Mouse (Mus musculus) CD4-positive helper T cell, adult 2 months (primary cell): ENCODE measurements around the gene Fam240a.

Source experiments
- DNase-seq: peaks from one replicate; pipeline ENCODE4 v3.0.0-alpha.2; 2012; ENCODE audit warnings: low read depth, missing footprints, low spot score

The Fam240a gene

DNA sequence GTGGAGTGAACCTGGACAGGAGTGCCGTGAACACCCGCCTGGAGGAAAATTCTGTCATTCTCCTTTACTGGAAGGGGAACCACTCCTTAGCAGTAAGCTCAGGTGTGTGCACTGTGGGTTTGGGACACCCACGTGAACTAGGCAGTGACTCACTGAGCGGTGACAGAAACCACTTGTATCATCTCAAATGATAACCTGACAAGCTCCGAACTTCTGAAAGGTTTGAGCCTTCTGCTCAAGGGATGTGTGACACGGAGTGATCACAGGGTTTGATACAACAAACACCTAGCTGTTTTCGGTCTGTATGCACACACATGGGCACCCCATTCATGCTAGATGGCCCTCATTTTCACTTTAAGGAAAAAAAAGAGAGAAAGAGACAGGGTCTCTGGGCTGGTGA is at the start of gene Fam240a:
Fam240a (minus strand) TSS at position 76 of the 400 bp plus-strand sequence.
- peak; percentile 71 for DNase-seq

DNA sequence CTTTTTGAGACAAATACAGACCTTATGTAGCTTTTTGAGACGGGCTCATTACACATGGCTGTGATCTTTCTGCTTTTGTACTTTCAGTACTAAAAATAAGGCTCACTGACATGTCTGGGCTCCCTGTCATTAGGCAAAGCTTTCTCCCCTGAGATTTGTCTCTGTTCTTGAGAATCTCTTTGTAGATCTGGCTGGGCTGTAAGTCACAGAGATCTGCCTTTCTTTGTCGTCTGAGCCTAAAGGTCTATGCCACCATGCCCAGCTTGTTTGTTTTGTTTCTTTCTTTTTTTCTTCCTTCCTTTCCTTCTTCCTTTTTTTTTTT is 49.2 kb upstream of the Fam240a start:
- no peak for DNase-seq

DNA sequence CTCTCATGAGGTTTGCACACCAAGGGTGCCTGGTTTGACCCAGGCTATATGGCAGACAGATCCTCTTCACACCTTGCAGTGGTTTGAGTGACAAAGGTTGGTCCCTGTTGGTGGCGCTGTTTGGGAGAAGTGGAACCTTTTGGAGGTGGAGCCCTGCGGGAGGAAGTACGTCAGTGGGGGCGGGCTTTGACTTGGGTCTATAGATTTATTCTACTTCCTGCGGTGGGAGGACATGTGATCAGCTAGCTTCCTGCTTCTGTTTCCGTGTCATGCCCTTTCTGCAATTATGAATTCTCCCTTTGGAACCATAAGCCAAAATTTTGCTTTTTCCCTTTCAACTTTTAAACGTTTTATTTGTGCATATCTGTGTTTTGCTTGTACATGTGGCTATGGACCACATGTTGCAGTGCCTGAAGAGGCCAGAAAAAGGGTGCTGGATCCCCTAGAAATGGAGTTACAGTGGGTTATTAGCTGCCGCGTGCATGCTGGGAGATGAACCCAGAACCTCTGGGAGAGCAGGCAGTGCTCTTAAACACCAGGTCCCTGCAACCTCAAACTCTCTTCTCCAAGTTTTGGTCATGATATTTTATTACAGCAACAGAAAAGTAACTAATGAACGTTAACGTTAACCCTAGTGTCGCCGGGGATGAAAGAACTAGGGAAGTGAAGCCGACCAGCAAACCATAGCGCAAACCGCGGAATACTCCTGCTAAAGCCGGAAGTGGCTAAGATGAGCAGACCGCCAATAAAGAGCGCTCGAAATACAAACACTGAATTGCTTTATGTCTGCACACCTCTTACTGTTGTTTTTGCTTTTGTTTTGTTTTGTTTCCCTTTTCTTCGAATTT is 48.6 kb upstream of the Fam240a start:
- DNase-seq: peak; percentile 16

DNA sequence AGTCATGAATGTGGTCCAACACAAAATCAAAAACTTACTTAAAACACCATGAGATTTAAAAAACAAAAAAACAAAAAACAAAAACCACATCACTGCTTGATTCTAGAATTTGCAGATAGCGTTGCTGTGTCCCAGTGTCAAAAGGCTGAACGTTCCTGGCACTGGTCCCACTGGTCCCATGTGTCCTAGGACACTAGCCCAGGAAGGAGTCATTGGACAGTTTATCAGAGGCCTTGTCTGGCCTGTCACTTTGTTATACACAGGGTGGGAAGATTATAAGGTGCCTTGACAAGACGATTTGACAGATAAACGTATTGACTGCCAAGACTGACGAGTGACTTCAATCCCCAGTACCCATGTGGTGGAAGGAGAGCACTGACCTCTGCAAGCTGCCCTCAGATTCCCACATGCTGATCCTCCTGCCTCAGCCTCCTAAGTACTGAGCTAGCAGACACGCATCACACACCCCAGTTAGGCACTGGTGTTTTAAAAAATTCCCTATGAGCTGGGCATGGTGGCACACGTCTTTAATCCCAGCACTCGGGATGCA is 47.0 kb upstream of the Fam240a start:
- DNase-seq: no peak

DNA sequence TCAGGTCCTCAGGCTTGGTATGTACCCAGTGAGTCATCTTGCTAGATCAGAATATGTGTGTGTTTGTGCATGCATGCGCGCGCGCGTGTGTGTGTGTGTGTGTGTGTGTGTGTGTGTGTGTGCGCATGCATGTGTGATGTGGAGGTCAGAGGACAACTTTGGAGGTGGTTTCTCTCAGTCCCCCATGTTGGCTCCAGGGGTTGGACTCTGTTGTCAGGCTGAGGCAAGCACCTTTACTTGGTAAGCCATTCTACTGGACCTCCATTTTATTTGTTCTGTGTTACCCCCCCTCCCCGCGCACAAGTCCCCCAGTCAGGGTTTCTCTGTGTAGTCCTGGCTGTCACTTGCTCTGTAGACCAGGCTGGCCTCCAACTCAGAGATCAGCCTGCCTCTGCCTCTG is 44.7 kb upstream of the Fam240a start:
- no peak for DNase-seq

DNA sequence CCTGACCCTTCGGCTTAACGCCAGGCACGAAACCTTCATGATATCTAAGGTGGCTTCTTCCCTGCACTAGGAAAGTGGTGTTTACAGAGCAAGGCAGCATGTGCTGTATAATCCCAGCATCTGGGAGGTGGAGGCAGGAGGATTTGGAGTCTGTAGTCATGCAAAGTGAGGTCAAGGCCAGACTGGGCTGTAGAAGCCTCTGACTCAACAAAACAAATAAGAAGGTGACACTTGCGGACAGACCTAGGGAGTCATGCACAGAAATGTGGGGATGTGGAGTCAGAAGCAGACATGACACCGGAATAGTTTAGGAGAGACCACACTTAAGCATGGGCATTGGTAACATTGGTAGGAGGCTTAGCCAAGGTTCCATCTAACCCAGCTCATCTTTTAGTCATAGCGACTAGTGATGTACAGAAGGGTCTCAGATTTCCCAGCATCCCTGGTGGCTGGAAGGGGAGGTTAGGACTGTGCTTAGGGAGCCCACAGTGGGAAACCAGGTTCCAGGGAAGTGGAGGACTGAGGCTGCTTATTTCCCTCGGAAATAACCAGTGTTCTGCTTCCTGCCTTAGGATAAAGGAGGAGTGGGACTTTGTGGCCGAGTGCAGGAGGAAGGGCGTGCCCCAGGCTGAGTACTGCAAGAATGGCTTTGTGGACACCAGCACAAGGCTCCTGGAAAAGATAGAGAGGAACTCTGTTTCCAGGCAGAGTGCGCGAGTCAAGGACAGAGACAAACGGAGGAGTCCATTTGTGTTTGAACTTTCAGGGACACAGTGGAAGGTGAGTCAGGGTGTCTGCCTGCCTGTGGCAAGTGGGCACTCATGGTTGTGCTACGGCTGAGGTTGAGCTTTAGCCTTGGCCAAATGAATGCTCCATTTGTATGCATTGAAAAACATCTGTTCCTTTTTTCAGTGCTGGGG is 43.8 kb upstream of the Fam240a start:
- DNase-seq: no peak

DNA sequence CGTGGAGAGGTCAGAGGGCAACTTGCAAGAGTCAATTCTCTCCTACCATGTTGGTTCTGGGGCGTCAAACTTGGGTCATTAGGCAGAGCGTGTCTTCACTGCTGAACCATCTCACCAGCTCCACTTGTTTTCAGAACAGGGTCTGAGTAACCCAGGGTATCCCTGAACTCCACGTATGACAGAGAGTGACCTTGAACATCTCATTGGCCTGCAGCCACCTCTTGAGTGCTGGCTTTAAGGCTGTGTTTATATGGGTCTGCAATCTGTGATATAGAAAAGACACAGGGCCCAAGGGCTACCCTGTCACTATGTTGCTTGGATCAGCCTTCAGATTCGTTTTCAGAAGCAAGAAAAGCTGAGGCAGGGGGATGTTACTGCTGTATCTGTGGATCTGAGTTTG is 43.0 kb upstream of the Fam240a start:
- DNase-seq: no peak

DNA sequence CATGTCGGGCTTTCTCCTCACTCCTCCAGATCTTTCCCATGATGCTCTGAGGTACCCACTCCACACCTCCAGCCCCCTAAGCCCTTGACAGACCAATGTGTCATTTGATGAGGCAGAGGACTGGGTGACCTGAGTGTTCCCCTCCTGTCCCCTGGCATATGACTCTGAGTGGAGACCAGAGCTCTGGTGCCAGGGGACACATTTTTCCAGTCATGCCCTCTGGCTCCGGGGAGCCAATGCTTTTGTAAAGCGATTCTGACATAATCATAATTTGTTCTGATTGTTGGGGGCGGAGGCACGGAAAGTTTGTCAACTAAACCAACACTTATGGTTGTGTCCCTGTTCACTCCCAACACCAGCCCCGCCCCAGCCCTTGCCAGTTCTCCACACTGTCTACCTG is 39.3 kb upstream of the Fam240a start:
- DNase-seq: no peak

DNA sequence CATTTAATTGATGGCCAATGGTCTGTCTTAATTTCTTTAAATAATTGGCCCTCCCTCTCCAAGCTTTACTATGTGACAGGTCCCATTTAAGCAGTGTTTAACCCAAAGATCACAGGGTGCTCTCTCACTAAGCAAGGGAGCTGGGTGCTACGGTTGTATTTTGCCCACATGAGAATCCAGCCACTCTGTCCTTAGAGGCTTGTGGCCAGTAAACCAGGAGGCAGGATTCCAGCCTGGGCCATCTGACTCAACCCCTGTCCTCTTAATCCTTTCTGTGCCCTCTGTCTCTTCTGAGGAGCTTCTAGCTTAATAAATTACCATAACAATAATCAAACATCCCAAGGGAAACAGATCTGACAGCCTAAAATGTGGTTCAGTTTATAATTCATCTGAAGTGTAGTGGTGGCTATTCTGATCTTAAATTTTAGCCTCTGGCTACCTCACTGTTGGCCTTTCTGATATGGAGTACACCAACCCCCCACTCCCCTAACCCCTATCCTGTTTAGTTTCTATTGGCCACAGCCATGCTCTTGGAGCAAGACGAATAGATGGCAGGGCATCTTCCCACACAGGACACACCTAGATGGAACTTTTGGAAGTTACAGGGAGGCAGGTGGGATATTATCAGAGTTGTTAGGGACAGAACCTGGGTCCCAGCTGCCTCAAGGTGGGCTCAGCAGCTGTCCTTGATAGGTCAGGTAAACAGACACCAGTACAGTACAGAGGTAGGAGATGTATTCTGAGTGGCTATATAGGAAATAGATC is 38.2 kb upstream of the Fam240a start:
- no peak for DNase-seq

DNA sequence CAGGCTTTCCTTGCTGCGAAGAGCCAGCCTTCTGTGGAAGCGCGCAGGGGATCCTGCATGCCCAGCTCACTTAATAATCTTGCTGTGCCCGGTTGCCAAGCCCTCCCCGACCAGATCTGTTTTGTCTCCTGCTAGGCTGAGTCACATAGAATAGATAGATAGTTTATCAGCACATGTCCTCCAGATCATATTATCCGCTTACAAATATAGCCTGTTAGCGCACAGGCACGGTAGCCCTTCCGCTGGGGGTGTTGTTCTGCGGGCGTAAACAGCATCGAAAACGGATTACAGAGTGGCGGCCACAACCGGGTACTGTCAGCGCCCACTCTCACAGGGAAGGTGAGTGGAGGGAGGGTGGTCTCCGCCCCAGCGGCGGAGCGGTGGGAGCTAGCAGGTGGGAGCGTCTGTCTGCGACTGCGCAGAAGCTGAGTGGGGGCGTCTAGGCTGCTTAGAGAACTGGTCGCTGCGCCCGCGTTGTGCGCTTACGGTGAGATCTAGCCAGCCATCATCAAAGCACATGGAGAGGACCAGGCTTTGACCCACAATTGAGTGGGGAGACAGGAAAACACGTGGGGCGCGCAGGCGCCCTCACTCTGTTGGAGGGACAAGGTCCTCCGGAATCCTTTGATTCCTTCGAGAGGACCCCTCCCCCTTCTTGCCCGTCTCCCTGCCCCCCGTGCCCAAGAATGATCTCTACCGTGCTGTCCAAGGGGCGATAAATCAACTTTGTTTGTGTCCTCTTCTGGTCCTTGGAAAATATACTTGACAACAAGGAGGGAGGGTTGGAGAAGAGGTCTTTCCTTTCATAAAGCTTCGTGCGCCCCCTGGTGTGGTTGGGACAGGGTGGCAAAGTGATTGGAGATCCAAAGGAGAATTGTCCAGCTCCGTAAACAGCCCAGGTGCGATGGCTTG is 37.1 kb upstream of the Fam240a start:
- DNase-seq: peak; percentile 57

DNA sequence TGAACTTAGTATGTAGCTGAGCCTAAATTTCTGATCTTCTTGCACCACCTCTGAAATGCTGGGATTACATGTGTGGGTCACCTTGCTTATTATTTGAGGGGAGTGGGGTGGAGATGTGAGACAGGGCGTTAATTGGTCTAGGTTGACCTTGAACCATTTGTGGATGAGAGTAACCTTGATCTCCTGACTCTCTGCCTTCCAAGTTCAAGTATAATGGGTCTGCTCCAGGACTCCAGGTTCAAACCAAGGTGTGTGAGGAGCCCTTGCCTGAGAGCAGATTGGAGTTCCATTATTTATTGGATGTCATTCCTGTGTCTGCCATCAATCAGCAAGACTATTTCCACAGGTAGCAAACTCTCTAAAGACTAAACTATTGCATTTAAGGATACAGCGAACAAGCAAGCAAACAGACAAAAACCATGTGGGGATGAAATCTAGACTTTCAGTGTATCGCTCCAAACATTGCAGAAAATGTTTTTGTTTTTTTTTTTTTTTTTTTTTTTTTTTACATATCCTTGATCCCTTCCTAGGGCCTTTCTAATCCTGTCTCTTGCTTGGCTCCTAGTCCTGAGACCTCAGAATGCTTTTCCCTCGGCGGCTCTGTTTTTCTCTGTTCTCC is 36.4 kb upstream of the Fam240a start:
- no peak for DNase-seq

DNA sequence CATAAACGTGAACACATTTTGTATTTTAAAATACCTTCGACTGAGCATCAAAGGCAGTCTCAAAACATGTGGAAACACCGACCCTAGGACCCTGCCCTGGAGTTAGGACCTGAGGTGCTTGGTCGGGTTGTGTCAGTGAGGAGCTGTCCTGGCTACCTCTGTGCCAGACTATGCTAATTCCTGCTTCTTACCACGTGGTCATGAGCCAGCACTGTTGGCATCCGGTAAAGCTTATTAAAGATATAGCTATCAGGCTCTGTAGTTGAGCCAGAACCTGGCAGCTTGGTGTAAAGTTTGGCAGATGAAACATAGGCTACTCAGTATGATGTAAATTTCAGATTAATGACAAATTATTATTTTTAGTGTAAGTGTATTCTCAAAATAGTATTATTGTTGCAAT is 35.7 kb upstream of the Fam240a start:
- DNase-seq: no peak

DNA sequence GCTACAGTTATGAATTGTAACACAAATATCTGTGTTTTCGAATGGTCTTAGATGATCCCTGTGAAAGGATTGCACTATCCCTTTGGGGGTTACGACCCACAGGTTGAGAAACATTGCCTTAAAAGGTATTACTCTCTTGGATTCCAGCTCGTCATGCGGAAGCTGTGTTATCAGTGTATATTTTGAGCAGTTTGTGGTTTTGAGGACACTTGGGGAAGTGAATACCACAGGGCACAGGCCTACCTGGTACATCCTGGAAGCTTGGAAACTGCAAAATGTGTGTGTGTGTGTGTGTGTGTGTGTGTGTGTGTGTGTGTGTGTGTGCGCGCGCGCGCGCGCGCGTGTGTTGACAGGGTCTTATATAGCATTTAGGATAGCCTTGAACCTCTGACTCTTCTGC is 35.2 kb upstream of the Fam240a start:
- no peak for DNase-seq

DNA sequence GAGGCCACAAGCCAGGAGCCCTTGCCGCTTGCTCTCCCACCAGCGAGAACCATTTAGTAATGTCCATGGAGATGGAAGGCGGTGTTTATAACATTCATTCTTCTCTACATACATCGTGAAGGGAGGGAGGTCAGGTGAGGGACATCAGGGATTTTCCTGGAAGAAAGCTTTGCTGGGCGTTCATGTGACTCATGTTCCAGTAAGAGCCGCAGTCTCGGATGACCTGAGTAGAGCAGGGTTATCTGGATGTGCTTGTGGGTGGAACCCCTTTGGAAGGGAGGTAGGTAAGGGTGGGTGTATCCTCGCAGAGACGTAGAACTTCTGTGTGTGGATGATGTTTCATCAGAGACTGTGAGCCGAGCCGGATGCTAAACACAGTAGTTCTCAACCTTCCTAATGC is 34.7 kb upstream of the Fam240a start, which contains the start of gene Lrrc2:
Lrrc2 (plus strand) TSS at position 149 of the 400 bp plus-strand sequence.
- DNase-seq: no peak

DNA sequence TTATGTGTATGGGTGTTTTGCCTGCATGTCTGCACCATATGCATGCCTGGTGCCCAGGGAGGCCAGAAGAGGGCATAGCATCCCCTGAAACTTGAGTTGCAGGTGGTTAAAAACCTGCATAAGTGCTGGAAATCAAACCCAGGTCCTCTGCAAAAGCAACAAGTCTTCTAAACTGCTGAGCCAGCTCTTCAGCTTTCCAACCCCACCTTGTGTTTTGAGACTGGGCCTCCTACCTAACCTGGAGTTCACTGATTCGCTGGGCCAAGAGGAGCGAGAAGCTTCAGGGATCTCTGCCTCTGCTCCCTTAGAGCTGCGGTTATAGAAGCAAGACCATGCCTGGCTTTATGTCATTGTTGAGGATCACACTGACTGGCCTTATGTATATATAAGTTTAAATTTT is 33.4 kb upstream of the Fam240a start:
- no peak for DNase-seq

DNA sequence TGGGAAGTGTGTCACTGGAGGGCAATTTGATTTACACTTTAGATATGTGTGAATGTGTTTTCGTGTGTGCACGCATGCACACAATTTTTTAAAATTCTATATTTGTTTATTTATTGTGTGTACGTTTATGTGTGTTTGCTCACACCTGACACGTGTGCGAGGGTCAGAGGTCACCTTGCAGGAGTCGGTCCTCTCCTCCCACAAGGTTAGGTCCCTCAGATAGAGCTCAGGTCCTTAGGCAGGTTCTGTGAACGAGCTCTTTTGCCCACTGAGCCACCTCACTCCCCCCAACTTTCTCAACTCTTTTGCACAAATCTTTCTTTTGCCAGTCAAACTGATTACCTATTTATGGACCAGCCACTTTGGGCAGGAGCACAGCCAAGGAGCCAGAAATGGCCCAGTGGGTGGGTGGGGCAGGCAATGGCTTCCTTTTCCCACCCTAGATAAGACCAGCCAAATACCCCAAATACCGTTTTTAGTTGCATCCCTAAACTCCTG is 32.2 kb upstream of the Fam240a start:
- no peak for DNase-seq

DNA sequence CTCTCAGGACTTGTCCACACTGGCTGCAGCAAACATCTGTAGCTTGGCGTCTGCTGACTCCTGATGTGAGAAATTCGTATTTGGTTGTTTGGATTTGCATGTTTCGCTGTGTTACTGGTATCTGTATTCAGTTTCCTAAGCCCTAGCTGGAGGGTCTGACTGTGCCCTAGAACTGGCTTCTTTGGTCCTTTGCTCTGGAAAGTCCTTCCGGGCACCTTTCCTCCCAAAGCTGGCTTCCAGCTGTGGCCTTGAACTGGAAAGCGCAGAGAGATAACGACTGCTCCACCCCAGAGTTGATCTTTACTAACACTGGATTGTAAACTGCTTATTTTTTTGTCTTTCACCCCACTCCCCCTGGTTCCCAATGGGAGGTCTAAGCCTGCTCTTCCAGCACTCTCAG is 31.2 kb upstream of the Fam240a start:
- DNase-seq: no peak

DNA sequence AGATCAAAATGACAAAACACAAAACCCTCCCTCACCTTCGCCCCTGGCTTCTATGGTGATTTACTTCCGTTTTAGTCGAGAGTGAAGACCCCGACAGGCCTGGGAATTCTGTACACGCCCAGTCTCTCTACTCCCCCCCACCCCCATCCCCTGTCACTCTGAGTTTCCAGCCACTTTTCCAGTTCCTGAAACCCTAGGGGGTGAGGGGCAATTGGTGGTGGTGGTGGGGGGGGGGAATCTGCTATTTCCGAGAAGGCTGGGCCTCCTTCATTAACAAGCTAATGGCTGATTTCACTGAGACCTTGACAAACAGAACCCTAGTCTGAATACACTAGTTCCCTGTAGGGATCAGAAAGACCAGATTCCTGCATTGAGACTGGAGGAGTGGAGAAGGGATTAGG is 30.6 kb upstream of the Fam240a start:
- DNase-seq: no peak

DNA sequence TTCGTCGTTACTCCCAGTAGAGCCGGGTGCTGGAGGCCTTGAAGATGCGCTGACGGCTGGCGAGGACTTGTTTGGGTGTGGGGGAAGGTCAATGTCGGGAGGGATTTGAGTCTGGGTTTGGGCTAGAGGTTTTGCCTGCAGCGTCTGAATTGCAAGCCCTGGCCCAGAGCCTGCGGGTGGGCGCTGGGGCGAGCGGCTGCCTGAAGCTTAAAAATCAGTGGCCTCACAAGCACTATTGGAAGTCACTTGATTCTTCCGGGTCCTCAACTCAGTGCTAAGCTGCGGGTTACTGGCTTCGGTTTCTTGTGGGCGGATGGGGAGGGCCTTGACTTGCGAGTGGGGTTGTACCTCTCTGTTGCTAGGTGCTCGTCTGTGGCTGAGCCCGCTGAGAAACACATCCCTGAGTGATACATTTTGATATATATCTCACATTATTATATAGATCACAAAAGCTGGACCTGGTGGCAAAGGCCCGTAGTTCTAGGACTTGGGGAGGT is 29.9 kb upstream of the Fam240a start:
- DNase-seq: peak; percentile 88

DNA sequence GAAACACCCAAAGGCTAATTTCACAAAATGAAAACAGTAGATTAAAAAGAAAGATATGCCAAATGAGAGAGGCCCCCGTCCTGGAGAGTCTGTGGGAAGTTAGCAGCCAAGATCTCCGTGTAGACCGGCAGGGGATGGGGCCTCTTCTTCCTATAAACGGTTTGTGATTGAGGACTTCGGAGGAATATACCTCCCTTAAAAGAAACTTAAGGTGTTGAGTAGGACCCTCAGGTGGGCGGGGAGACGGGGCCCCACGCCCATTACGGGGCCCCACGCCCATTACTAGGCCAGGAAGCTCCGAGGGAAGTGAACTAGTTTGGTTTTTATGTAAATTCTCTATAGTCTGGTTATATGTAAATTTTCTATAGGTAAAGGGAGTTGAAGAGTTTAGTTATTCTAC is 29.3 kb upstream of the Fam240a start, which contains the start of gene Tdgf1:
Tdgf1 (minus strand) TSS at position 233 of the 400 bp plus-strand sequence.
- DNase-seq: peak; percentile 30
